Mouse (Mus musculus): Measurements from ENCODE around the gene Akap2. TPM values are rescaled to one million over a fixed set of nuclear protein-coding genes. Genes with fewer than 3 reads are reported as not detected.

Akap2 gene
- polyA plus RNA-seq (2012; rRNA removed): 20.8 and 23.0 TPM in 2 replicates

DNA sequence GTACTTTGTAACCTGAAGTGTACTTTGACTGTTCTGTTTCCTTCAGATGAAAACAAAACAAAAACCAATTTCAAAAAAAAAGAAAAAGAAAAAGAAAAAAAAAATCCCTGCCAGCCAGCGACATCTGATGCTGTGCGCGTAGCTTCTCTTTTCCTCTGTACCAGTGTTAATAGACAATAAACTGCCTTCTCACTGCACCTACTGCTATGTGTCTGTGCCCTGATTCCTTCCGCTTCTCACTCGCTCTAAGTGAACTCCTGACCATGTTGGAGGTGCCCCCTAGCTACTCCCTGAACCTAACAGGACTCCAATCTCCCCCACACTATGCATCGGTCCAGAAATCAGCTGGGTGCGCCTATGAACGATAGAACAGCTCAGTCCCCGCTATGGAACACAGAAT is at the start of gene Akap2:
Akap2 (plus strand) TSS at position 304 of the 400 bp plus-strand sequence.
- TF ChIP-seq POLR2A (IDR thresholded peaks at IDR 0.05; ENCODE audit: extremely low read depth, insufficient read depth, low read length) (no peak), CTCF (IDR thresholded peaks at IDR 0.05; ENCODE audit: extremely low read depth, insufficient read depth, low read length) (no peak)
- H3K4me3 ChIP-seq (ENCODE audit: insufficient read depth, low read length): no peak within 1 kb of the TSS
- no peak within 1 kb of the TSS for H3K27ac ChIP-seq (ENCODE audit: insufficient read depth, low read length)
- peaks cover 4% of the 10 kb centered on the region for H3K4me1 ChIP-seq (ENCODE audit: control insufficient read depth, insufficient read depth, low read length)

- Histone ChIP-seq H3K27ac (ENCODE audit: insufficient read depth, low read length) (no peak overlapping the region), H3K4me3 (ENCODE audit: insufficient read depth, low read length) (no peak overlapping the region), H3K4me1 (ENCODE audit: control insufficient read depth, insufficient read depth, low read length) (peaks cover 6% of the 10 kb centered on the region)
- peak; percentile 43; the same call in 1 of the 2 replicates for TF ChIP-seq CTCF (IDR thresholded peaks at IDR 0.05; ENCODE audit: extremely low read depth, insufficient read depth, low read length)
- TF ChIP-seq POLR2A (IDR thresholded peaks at IDR 0.05; ENCODE audit: extremely low read depth, insufficient read depth, low read length): no peak
These were observed 46.5 kb upstream of the Akap2 start for GRCm38 (mm10) chr4:57670813-57671469.

DNA sequence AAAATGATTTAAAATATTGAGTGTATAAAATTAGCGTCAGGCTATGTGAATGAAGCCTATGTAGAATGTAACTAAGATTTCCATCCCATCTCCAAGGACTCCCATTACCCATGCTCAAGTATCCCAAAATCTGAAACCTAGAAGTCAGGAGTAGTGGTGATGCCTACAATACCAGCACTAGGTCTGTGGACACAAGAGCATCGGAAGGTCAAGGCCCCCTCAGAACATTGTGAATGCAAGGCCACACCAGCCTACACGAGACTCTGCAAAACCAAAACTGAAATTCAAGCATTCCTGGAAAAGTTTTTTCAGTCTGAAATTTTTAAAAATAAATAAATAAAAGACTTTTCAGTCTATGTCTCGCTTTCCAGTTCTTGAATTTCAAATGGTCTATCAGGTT is 44.9 kb upstream of the Akap2 start:
- Histone ChIP-seq H3K27ac (ENCODE audit: insufficient read depth, low read length) (no peak overlapping the region), H3K4me1 (ENCODE audit: control insufficient read depth, insufficient read depth, low read length) (peaks cover 5% of the 10 kb centered on the region), H3K4me3 (ENCODE audit: insufficient read depth, low read length) (no peak overlapping the region)
- TF ChIP-seq CTCF (IDR thresholded peaks at IDR 0.05; ENCODE audit: extremely low read depth, insufficient read depth, low read length) (no peak), POLR2A (IDR thresholded peaks at IDR 0.05; ENCODE audit: extremely low read depth, insufficient read depth, low read length) (no peak)

- no peak overlapping the region for H3K27ac ChIP-seq (ENCODE audit: insufficient read depth, low read length)
- TF ChIP-seq CTCF (IDR thresholded peaks at IDR 0.05; ENCODE audit: extremely low read depth, insufficient read depth, low read length) (peak; percentile 95), POLR2A (IDR thresholded peaks at IDR 0.05; ENCODE audit: extremely low read depth, insufficient read depth, low read length) (no peak)
- H3K4me1 ChIP-seq (ENCODE audit: control insufficient read depth, insufficient read depth, low read length): peaks cover 2% of the 10 kb centered on the region
- no peak overlapping the region for H3K4me3 ChIP-seq (ENCODE audit: insufficient read depth, low read length)
These were observed 44.2 kb upstream of the Akap2 start for GRCm38 (mm10) chr4:57672996-57673906.

GRCm38 (mm10) chr4:57674351-57674750 is 43.1 kb upstream of the Akap2 start:
- Histone ChIP-seq H3K4me3 (ENCODE audit: insufficient read depth, low read length) (no peak overlapping the region), H3K27ac (ENCODE audit: insufficient read depth, low read length) (no peak overlapping the region), H3K4me1 (ENCODE audit: control insufficient read depth, insufficient read depth, low read length) (peaks cover 2% of the 10 kb centered on the region)
- TF ChIP-seq POLR2A (IDR thresholded peaks at IDR 0.05; ENCODE audit: extremely low read depth, insufficient read depth, low read length): no peak

DNA sequence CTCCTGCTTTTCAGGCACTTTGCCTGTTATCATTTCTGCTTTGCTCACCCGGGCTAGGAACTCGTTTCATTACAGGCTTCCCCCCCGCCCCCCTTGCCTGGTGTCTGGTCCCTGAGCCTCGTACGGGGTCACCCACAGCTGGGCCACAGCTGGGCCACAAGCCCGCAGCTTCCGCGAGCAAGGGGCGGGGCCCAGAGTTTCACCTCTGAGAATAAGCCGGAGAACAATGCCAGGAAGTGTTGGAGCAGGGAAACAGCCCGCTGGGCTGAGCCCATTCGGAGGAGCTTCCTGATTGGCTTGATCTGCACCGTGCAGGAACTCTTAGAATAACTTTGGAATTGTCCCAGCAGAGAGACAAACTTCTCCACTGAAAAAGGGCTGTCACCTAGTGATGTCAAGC is 42.1 kb upstream of the Akap2 start:
- H3K4me3 ChIP-seq (ENCODE audit: insufficient read depth, low read length): no peak overlapping the region

DNA sequence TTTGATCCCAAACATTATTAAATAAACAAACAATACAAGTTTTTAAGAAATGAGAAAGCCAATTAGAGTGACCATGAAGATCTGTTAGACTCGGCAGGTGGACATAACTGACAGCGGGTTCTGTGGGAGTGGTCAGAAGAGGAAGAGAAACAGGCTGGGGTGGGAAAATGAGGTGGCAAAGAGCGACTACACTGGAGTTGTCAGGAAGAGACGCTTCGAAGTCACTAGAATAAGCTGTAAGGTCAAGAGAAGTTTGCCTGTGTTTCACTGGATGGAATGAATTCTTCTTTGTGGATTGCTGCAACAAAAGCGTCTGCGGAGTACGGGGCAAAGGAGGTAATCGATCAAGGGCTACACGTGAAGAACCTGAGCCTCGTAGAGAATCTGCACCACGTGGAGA is 39.5 kb upstream of the Akap2 start:
- no peak overlapping the region for H3K4me3 ChIP-seq (ENCODE audit: insufficient read depth, low read length)
- TF ChIP-seq POLR2A (IDR thresholded peaks at IDR 0.05; ENCODE audit: extremely low read depth, insufficient read depth, low read length): no peak
- TF ChIP-seq CTCF (IDR thresholded peaks at IDR 0.05; ENCODE audit: extremely low read depth, insufficient read depth, low read length): no peak
- H3K27ac ChIP-seq (ENCODE audit: insufficient read depth, low read length): no peak overlapping the region
- no peaks in the 10 kb centered on the region; the same call in 1 of the 2 replicates for H3K4me1 ChIP-seq (ENCODE audit: control insufficient read depth, insufficient read depth, low read length)

More for the DNA sequence above, 42.1 kb upstream of the Akap2 start:
- H3K4me1 ChIP-seq (ENCODE audit: control insufficient read depth, insufficient read depth, low read length): peaks cover 2% of the 10 kb centered on the region
- peak overlapping the region; percentile 37; the same call in 1 of the 2 replicates for H3K27ac ChIP-seq (ENCODE audit: insufficient read depth, low read length)
- TF ChIP-seq CTCF (IDR thresholded peaks at IDR 0.05; ENCODE audit: extremely low read depth, insufficient read depth, low read length): no peak
- TF ChIP-seq POLR2A (IDR thresholded peaks at IDR 0.05; ENCODE audit: extremely low read depth, insufficient read depth, low read length): no peak

DNA sequence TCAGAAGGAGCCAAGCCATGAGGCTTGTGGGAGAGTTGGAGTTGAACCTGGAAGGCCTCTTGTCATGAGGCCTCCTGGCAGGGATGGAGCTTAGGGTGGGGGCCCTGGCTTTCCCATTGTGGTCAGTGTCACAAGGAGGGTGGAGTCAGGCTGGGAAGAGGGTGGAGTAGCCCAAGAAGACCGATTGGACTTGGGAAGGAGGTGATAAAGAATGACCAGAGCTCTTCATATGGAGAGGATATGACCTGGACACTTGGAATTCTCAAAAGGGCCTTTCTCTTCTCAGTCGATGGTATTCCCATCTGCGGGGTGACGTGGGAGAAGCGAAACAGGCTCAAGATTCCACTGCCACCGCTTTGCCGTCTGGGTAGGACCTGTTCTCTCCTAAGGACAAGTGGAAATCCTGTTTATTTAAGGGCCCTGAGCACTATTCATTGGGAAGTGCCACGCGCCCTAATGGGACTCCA is 38.4 kb upstream of the Akap2 start:
- Histone ChIP-seq H3K4me3 (ENCODE audit: insufficient read depth, low read length) (no peak overlapping the region), H3K4me1 (ENCODE audit: control insufficient read depth, insufficient read depth, low read length) (no peaks in the 10 kb centered on the region; the same call in 1 of the 2 replicates), H3K27ac (ENCODE audit: insufficient read depth, low read length) (no peak overlapping the region)
- no peak for TF ChIP-seq CTCF (IDR thresholded peaks at IDR 0.05; ENCODE audit: extremely low read depth, insufficient read depth, low read length)

GRCm38 (mm10) chr4:57680186-57680585 is 37.3 kb upstream of the Akap2 start:
- Histone ChIP-seq H3K4me1 (ENCODE audit: control insufficient read depth, insufficient read depth, low read length) (no peaks in the 10 kb centered on the region; the same call in 1 of the 2 replicates), H3K4me3 (ENCODE audit: insufficient read depth, low read length) (no peak overlapping the region), H3K27ac (ENCODE audit: insufficient read depth, low read length) (no peak overlapping the region)
- no peak for TF ChIP-seq POLR2A (IDR thresholded peaks at IDR 0.05; ENCODE audit: extremely low read depth, insufficient read depth, low read length)
- no peak for TF ChIP-seq CTCF (IDR thresholded peaks at IDR 0.05; ENCODE audit: extremely low read depth, insufficient read depth, low read length)

All from cortical plate, adult 2 months (tissue).